Mouse (Mus musculus): Measurements from ENCODE around the gene F930015N05Rik. TPM values are rescaled to one million over a fixed set of nuclear protein-coding genes. Genes with fewer than 3 reads are reported as not detected.

The F930015N05Rik gene
- polyA plus RNA-seq, 1 experiment: 1.2 TPM

GRCm38 (mm10) chr11:64435546-64436411 lies 674 bp downstream of the F930015N05Rik start:
- WGBS: 2% methylated on average over 81 of the region's 81 CpGs
- H3K27ac ChIP-seq (ENCODE audit: insufficient read depth, low read length): peak overlapping the region; percentile 48

DNA sequence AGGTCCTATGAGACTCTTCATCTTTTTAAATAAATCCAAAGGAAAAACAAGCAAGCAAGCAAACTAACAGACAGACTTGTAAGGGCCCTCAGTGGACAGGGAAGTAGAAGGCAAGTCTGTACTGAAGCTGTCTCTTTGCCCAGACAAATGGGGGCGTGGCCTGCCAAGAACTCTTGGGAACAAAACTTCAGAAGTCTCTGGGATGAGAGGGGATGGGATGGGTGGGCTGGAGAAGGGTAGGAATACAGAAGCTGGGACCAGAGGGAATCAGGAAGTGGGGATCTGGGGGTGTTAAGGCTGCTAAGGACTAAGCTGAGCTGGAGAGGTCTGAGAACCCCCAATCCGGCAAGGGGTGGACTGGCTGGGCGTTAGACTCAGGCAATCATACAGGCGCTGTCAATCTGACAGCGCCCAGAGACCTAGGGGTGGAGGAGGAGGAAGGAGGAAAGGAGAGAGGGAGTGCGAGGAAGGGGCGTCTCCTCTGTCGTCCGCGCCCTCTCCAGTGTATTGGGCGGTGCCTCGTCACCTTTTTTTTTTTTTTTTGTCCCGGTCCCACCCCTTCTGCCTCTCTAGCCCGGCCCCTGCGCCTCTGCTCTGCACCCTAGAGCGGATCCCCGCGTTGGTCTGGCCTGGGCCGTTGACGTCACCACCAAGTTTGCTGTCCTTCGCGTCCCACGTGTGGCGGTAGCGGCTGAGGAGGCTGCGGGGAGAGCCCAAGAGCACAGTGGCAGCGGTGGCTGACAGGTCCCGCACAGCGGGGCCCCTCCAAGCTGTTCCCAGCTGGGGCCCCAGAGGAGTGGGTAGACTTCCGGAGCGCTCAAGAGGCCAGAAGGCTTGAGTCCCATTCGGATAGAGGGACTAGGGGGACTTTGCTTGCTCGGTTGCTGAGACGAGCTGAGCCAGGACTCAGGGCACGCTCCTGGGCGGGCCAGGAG lies 1.6 kb downstream of the F930015N05Rik start, which contains the start of gene Hs3st3a1:
Gene Hs3st3a1 (plus strand): TSS at position 722 of the 935 bp plus-strand sequence.
- Histone ChIP-seq H3K27ac (ENCODE audit: insufficient read depth, low read length) (peak within 1 kb of the TSS; percentile 48), H3K36me3 (ENCODE audit: control insufficient read depth, insufficient read depth, low read length) (no peaks in the 10 kb centered on the region), H3K27me3 (ENCODE audit: control insufficient read depth, insufficient read depth, low read length) (peaks cover 13% of the 10 kb centered on the region), H3K4me3 (ENCODE audit: extremely low read depth, insufficient read depth, insufficient read length) (peak within 1 kb of the TSS; percentile 41), H3K4me1 (ENCODE audit: control insufficient read depth, insufficient read depth, insufficient read length) (peaks cover 2% of the 10 kb centered on the region; the same call in 1 of the 2 replicates)
- peak in 1 of 2 experiments; percentile 8 for DNase-seq (ENCODE audit: low read depth in 1 of 2, low spot score in 2 of 2)
- WGBS: 2% methylated on average over 34 of the region's 36 CpGs
- TF ChIP-seq CTCF (IDR thresholded peaks at IDR 0.05; ENCODE audit: extremely low read depth, insufficient read depth, insufficient read length, insufficient replicate concordance): no peak
- TF ChIP-seq POLR2A (IDR thresholded peaks at IDR 0.05; ENCODE audit: low read depth, low read length): no peak

More at GRCm38 (mm10) chr11:64435546-64436411, 674 bp downstream of the F930015N05Rik start:
- no peak for TF ChIP-seq POLR2A (IDR thresholded peaks at IDR 0.05; ENCODE audit: low read depth, low read length)
- no peak for TF ChIP-seq CTCF (IDR thresholded peaks at IDR 0.05; ENCODE audit: extremely low read depth, insufficient read depth, insufficient read length, insufficient replicate concordance)
- no peak for DNase-seq (ENCODE audit: low read depth in 1 of 2, low spot score in 2 of 2)
- Histone ChIP-seq H3K4me1 (ENCODE audit: control insufficient read depth, insufficient read depth, insufficient read length) (peaks cover 2% of the 10 kb centered on the region; the same call in 1 of the 2 replicates), H3K36me3 (ENCODE audit: control insufficient read depth, insufficient read depth, low read length) (no peaks in the 10 kb centered on the region), H3K27me3 (ENCODE audit: control insufficient read depth, insufficient read depth, low read length) (peaks cover 13% of the 10 kb centered on the region), H3K4me3 (ENCODE audit: extremely low read depth, insufficient read depth, insufficient read length) (peak overlapping the region; percentile 41)

DNA sequence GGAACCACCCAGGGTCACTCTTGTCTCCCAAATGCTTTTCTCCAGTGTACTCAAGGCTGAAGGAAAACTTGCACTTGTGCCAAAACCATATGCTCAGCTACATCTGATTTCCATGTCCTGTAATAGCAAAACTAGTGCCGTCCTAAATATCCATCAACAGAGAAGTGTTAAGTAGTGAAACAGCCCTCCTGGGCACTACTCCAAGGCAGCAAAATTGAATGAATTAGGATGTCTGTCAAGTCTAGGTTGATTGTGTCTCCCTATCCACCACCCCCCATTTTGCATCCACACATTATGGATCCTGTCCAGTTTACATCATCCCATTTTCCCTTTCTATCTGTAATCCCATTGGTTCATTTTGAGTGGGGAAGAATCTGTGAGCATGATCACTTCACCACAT lies 17.5 kb downstream of the F930015N05Rik start:
- TF ChIP-seq POLR2A (IDR thresholded peaks at IDR 0.05; ENCODE audit: low read depth, low read length) (no peak), CTCF (IDR thresholded peaks at IDR 0.05; ENCODE audit: extremely low read depth, insufficient read depth, insufficient read length, insufficient replicate concordance) (no peak)
- Histone ChIP-seq H3K27me3 (ENCODE audit: control insufficient read depth, insufficient read depth, low read length) (no peaks in the 10 kb centered on the region), H3K36me3 (ENCODE audit: control insufficient read depth, insufficient read depth, low read length) (no peaks in the 10 kb centered on the region), H3K4me1 (ENCODE audit: control insufficient read depth, insufficient read depth, insufficient read length) (no peaks in the 10 kb centered on the region), H3K4me3 (ENCODE audit: extremely low read depth, insufficient read depth, insufficient read length) (no peak overlapping the region), H3K27ac (ENCODE audit: insufficient read depth, low read length) (no peak overlapping the region)
- 86% methylated on average over 1 of the region's 1 CpGs for WGBS
- no peak for DNase-seq (ENCODE audit: low read depth in 1 of 2, low spot score in 2 of 2)

- no peak overlapping the region for H3K4me3 ChIP-seq (ENCODE audit: extremely low read depth, insufficient read depth, insufficient read length)
- WGBS: 72% methylated on average over 6 of the region's 6 CpGs
Observed at GRCm38 (mm10) chr11:64400534-64401093, 35.8 kb downstream of the F930015N05Rik start.

GRCm38 (mm10) chr11:64397612-64398011 lies 38.8 kb downstream of the F930015N05Rik start:
- no peak for DNase-seq (ENCODE audit: low read depth in 1 of 2, low spot score in 2 of 2)

More at GRCm38 (mm10) chr11:64400534-64401093, 35.8 kb downstream of the F930015N05Rik start:
- TF ChIP-seq CTCF (IDR thresholded peaks at IDR 0.05; ENCODE audit: extremely low read depth, insufficient read depth, insufficient read length, insufficient replicate concordance) (no peak), POLR2A (IDR thresholded peaks at IDR 0.05; ENCODE audit: low read depth, low read length) (no peak)
- no peak overlapping the region for H3K27ac ChIP-seq (ENCODE audit: insufficient read depth, low read length)
- H3K27me3 ChIP-seq (ENCODE audit: control insufficient read depth, insufficient read depth, low read length): no peaks in the 10 kb centered on the region
- H3K36me3 ChIP-seq (ENCODE audit: control insufficient read depth, insufficient read depth, low read length): no peaks in the 10 kb centered on the region
- H3K4me1 ChIP-seq (ENCODE audit: control insufficient read depth, insufficient read depth, insufficient read length): no peaks in the 10 kb centered on the region
- no peak for DNase-seq (ENCODE audit: low read depth in 1 of 2, low spot score in 2 of 2)

DNA sequence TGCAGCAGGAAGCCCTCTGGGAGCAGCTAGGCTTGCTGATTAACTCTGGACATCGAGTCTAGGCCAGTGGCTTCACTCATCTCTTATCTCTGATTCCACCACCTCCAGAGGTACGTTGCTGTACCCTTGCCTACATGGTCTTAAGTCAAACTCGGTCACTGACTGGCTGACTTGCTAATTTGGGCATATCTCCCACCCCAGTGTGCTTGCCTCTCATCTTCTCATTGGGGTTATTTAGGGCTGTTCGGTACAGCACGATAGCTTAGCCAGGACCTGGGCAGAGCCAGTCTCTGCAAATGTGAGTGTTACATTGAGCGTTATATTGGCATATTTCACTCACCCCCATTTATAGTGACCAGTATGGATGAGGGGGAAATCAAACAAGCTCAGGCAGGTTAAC lies 39.5 kb downstream of the F930015N05Rik start:
- 83% methylated on average over 6 of the region's 6 CpGs for WGBS
- H3K4me3 ChIP-seq (ENCODE audit: extremely low read depth, insufficient read depth, insufficient read length): no peak overlapping the region
- H3K27ac ChIP-seq (ENCODE audit: insufficient read depth, low read length): no peak overlapping the region
- no peaks in the 10 kb centered on the region for H3K4me1 ChIP-seq (ENCODE audit: control insufficient read depth, insufficient read depth, insufficient read length)
- no peaks in the 10 kb centered on the region for H3K27me3 ChIP-seq (ENCODE audit: control insufficient read depth, insufficient read depth, low read length)
- DNase-seq (ENCODE audit: low read depth in 1 of 2, low spot score in 2 of 2): no peak
- TF ChIP-seq POLR2A (IDR thresholded peaks at IDR 0.05; ENCODE audit: low read depth, low read length): no peak
- no peak for TF ChIP-seq CTCF (IDR thresholded peaks at IDR 0.05; ENCODE audit: extremely low read depth, insufficient read depth, insufficient read length, insufficient replicate concordance)
- no peaks in the 10 kb centered on the region for H3K36me3 ChIP-seq (ENCODE audit: control insufficient read depth, insufficient read depth, low read length)

More at GRCm38 (mm10) chr11:64397612-64398011, 38.8 kb downstream of the F930015N05Rik start:
- 89% methylated on average over 3 of the region's 3 CpGs for WGBS
- Histone ChIP-seq H3K4me1 (ENCODE audit: control insufficient read depth, insufficient read depth, insufficient read length) (no peaks in the 10 kb centered on the region), H3K27me3 (ENCODE audit: control insufficient read depth, insufficient read depth, low read length) (no peaks in the 10 kb centered on the region), H3K36me3 (ENCODE audit: control insufficient read depth, insufficient read depth, low read length) (no peaks in the 10 kb centered on the region), H3K27ac (ENCODE audit: insufficient read depth, low read length) (no peak overlapping the region), H3K4me3 (ENCODE audit: extremely low read depth, insufficient read depth, insufficient read length) (no peak overlapping the region)
- no peak for TF ChIP-seq POLR2A (IDR thresholded peaks at IDR 0.05; ENCODE audit: low read depth, low read length)
- no peak for TF ChIP-seq CTCF (IDR thresholded peaks at IDR 0.05; ENCODE audit: extremely low read depth, insufficient read depth, insufficient read length, insufficient replicate concordance)
